8 mouse cellular contexts compared by ENCODE assay signal in the genomic region with DNA sequence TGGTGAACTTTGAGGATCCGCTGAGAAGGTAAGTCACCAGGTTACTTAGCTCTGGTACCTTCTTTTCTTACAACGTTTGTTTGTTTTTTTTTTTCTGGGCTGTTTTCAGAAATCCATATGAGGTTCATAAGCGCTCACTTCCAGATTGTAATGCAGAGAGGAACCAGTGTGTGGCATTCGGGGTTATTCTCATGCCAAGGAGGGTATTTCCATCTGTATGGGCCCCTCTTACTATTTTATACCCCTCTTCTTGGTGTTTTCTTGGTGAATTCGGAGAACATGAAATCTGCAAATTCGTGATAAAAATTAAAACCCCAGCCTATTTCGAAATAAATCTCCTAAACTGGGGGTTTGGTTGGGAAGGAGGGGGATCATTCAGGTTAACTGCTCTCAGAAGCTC. TPM values are rescaled to one million over a fixed set of nuclear protein-coding genes. Genes with fewer than 3 reads are reported as not detected.
DNase-seq lines count a peak whose midpoint lies in the region; ATAC-seq lines count a peak whose summit lies in the region.

No protein-coding gene starts in this region.

- H3K4me3 ChIP-seq in heart, embryonic 13.5 days, result peak overlapping the region; percentile 46
- H3K4me3 ChIP-seq in forebrain, embryonic 11.5 days (ENCODE audit: low read depth, low read length), result peak overlapping the region; percentile 34
- H3K4me3 ChIP-seq in midbrain, embryonic 10.5 days, result peak overlapping the region; percentile 58

- 28% methylated on average over 7 of the region's 7 CpGs for WGBS in heart, embryonic 13.5 days
- WGBS in forebrain, embryonic 11.5 days, result 8% methylated on average over 7 of the region's 7 CpGs
- WGBS in midbrain, embryonic 10.5 days, result 12% methylated on average over 7 of the region's 7 CpGs

- peak overlapping the region; percentile 71 for H3K4me2 ChIP-seq in heart, embryonic 13.5 days
- H3K4me2 ChIP-seq in forebrain, embryonic 11.5 days (ENCODE audit: low read depth, low read length, severe bottlenecking), result peak overlapping the region; percentile 64

- ATAC-seq in heart, embryonic 13.5 days (ENCODE audit: extremely low read depth, insufficient number of reproducible peaks, low FRiP score, low TSS enrichment), result no peak
- no peak for ATAC-seq in forebrain, embryonic 11.5 days (replicated peaks; ENCODE audit: low FRiP score)

- H3K9ac ChIP-seq in heart, embryonic 13.5 days, result peak overlapping the region; percentile 67; the same call in 1 of the 2 replicates
- H3K9ac ChIP-seq in forebrain, embryonic 11.5 days (ENCODE audit: low read length), result no peak overlapping the region

- H3K27me3 ChIP-seq in heart, embryonic 13.5 days (replicated peaks), result no peaks in the 10 kb centered on the region
- H3K27me3 ChIP-seq in forebrain, embryonic 11.5 days (ENCODE audit: control insufficient read depth, insufficient read depth, low read length), result no peaks in the 10 kb centered on the region
- 0 out of 2 replicates have a peak, but pooled peaks cover 5% of the 10 kb centered on the region for H3K27me3 ChIP-seq in midbrain, embryonic 10.5 days (ENCODE audit: low read depth, poor library complexity, severe bottlenecking)

- no peaks in the 10 kb centered on the region for H3K36me3 ChIP-seq in heart, embryonic 13.5 days
- H3K36me3 ChIP-seq in forebrain, embryonic 11.5 days (ENCODE audit: control insufficient read depth, insufficient read depth, low read length), result no peaks in the 10 kb centered on the region
- H3K36me3 ChIP-seq in midbrain, embryonic 10.5 days, result no peaks in the 10 kb centered on the region

- H3K27ac ChIP-seq in heart, embryonic 13.5 days (replicated peaks), result no peak overlapping the region
- H3K27ac ChIP-seq in forebrain, embryonic 11.5 days (ENCODE audit: low read depth, low read length), result no peak overlapping the region
- peak overlapping the region; percentile 61 for H3K27ac ChIP-seq in midbrain, embryonic 10.5 days (replicated peaks)

- no peaks in the 10 kb centered on the region for H3K9me3 ChIP-seq in heart, embryonic 13.5 days
- H3K9me3 ChIP-seq in forebrain, embryonic 11.5 days (ENCODE audit: control insufficient read depth, low read length), result no peaks in the 10 kb centered on the region
- no peaks in the 10 kb centered on the region for H3K9me3 ChIP-seq in midbrain, embryonic 10.5 days (replicated peaks)

- peaks cover 27% of the 10 kb centered on the region for H3K4me1 ChIP-seq in heart, embryonic 13.5 days
- peaks cover 2% of the 10 kb centered on the region; the same call in 1 of the 2 replicates for H3K4me1 ChIP-seq in forebrain, embryonic 11.5 days (replicated peaks; ENCODE audit: control insufficient read depth, insufficient read depth, low read length)
- H3K4me1 ChIP-seq in midbrain, embryonic 10.5 days, result peaks cover 47% of the 10 kb centered on the region

- intact Hi-C loops in heart, postnatal 36 days (cut with DNase I), result no loop called here

- DNase-seq in heart, postnatal 36 days, result no peak
- peak; percentile 24 for DNase-seq in cerebellum, adult 11 months
- no peak for DNase-seq in forebrain, embryonic 11.5 days (ENCODE audit: low spot score)
- no peak for DNase-seq in midbrain, embryonic 10.5 days (ENCODE audit: low spot score)
- DNase-seq in right cerebral cortex, adult 18-20 months, result no peak
- DNase-seq in kidney, adult 11 months, result no peak
- DNase-seq in layer of hippocampus, postnatal 36 days, result no peak

RNA-seq across cellular contexts. Expression of gene Lrrc4c, which starts 0.6 kb away (rescaled TPM):
- 0.92 and 1.0 TPM in 2 replicates for polyA plus RNA-seq in heart, embryonic 13.5 days (2015; fragmentation: Nextera tagmentation; extraction: Ambion mirVana)
- under 1 TPM; 0.30 to 0.31 TPM for total RNA-seq in heart, postnatal 36 days (2021)
- 6.4 and 6.7 TPM in 2 replicates for polyA plus RNA-seq in forebrain, embryonic 11.5 days (2014; fragmentation: Nextera tagmentation; extraction: Ambion mirVana)
- 1.0 and 2.0 TPM in 2 replicates for polyA plus RNA-seq in midbrain, embryonic 10.5 days (2016; fragmentation: Nextera tagmentation; extraction: Ambion mirVana)
- 10 to 100 TPM; 65.4 to 67.4 TPM for total RNA-seq in layer of hippocampus, postnatal 36 days (2021)
